Mouse (Mus musculus) spleen, postnatal 14 days (tissue): ENCODE measurements around the gene Hist1h4h.
A peak's percentile ranks its signal among the peaks of the same experiment; 100 is the strongest.
"Not testable (repeated sequence)": the region's sequence is repeated elsewhere in the genome, so short reads cannot be mapped to it uniquely, and the experiment has no call there.

Experiments used
- DNase-seq, 2 experiments: peaks; one replicate each; pipeline ENCODE4 v3.0.0; 2021 to 2022; ENCODE audit warnings: low spot score in 2 of 2

Gene Hist1h4h

GRCm38 (mm10) chr13:23555839-23556416 is 25.1 kb downstream of the Hist1h4h start:
- DNase-seq, result peak; percentile 47 to 68

GRCm38 (mm10) chr13:23556906-23557305 is 26.1 kb downstream of the Hist1h4h start:
- no peak for DNase-seq

GRCm38 (mm10) chr13:23560699-23561098 is 29.8 kb downstream of the Hist1h4h start:
- not testable (repeated sequence) for DNase-seq

GRCm38 (mm10) chr13:23561531-23561882 is 30.7 kb downstream of the Hist1h4h start:
- not testable (repeated sequence) for DNase-seq

GRCm38 (mm10) chr13:23561883-23562659 is 31.2 kb downstream of the Hist1h4h start, which contains the start of gene Hist1h3e:
TSS of gene Hist1h3e (minus strand) at chr13:23562369.
- peak; percentile 91 to 93 for DNase-seq

- no peak for DNase-seq
Measured at GRCm38 (mm10) chr13:23562699-23563462, 32.0 kb downstream of the Hist1h4h start.

GRCm38 (mm10) chr13:23564482-23564881 is 33.6 kb downstream of the Hist1h4h start:
- no peak for DNase-seq

- DNase-seq, result not testable (repeated sequence)
Measured at GRCm38 (mm10) chr13:23570261-23571021, 39.6 kb downstream of the Hist1h4h start.

GRCm38 (mm10) chr13:23571022-23571503 is 40.2 kb downstream of the Hist1h4h start, which contains the start of the genes Hist1h2ae and Hist1h2bg:
TSS of gene Hist1h2ae (minus strand) at chr13:23571220.
TSS of gene Hist1h2bg (plus strand) at chr13:23571396.
- DNase-seq, result peak; percentile 68 to 71

GRCm38 (mm10) chr13:23571504-23572217 is 40.8 kb downstream of the Hist1h4h start:
- DNase-seq, result not testable (repeated sequence)

GRCm38 (mm10) chr13:23572218-23573033 is 41.6 kb downstream of the Hist1h4h start:
- DNase-seq, result no peak

- DNase-seq, result not testable (repeated sequence)
Measured at GRCm38 (mm10) chr13:23573034-23573897, 42.4 kb downstream of the Hist1h4h start.

GRCm38 (mm10) chr13:23573898-23574524 is 43.2 kb downstream of the Hist1h4h start, which contains the start of the genes Hist1h2bf and Hist1h2ad:
TSS of gene Hist1h2bf (minus strand) at chr13:23574196.
TSS of gene Hist1h2ad (plus strand) at chr13:23574381.
- DNase-seq, result peak; percentile 78 to 85

GRCm38 (mm10) chr13:23574546-23575170 is 43.8 kb downstream of the Hist1h4h start:
- not testable (repeated sequence) for DNase-seq

GRCm38 (mm10) chr13:23575271-23575851 is 44.5 kb downstream of the Hist1h4h start, which contains the start of gene Hist1h3d:
TSS of gene Hist1h3d (plus strand) at chr13:23575763.
- peak in 1 of 2 experiments; percentile 58 for DNase-seq

- not testable (repeated sequence) for DNase-seq
Measured at GRCm38 (mm10) chr13:23575864-23576313, 45.0 kb downstream of the Hist1h4h start.

- DNase-seq, result no peak
Measured at GRCm38 (mm10) chr13:23576351-23576881, 45.6 kb downstream of the Hist1h4h start.
